Mouse (Mus musculus) E14TG2a.4 (cell line): ENCODE results near the gene Cabcoco1.

Experiments
- CTCF ChIP-seq: conservative IDR thresholded peaks from 2 replicates; pipeline ENCODE4 v1.5.1; 2014; ENCODE audit warnings: low read length
- NANOG ChIP-seq: IDR thresholded peaks from 2 replicates; pipeline ENCODE4 v1.6.1; 2014; ENCODE audit warnings: borderline replicate concordance, low read length, mixed read lengths

GRCm38 (mm10) chr10:68490781-68491180 lies 50.9 kb downstream of the Cabcoco1 start:
- no peak for TF ChIP-seq CTCF
- no peak for TF ChIP-seq NANOG
